Mouse (Mus musculus) mouse embryonic stem cell (cell line): ENCODE results near the gene Plekhm3.

Experiments
- in situ Hi-C, 2 experiments: fragments of 300-500 bp; cut with MboI; formaldehyde crosslinking; loops; 1 replicate in 1 of 2; 3 replicates in 1 of 2; pipeline ENCODE4 v1.14.3; 2019 to 2020; ENCODE audit warnings: low sequenced_read_pairs in 2 of 2, low pct_unique_long_range_greater_than_20kb in 1 of 2, mixed read lengths in 1 of 2; ENCODE audit not compliant: unreplicated experiment in 1 of 2

Gene Plekhm3

GRCm38 (mm10) chr1:64891332-64891731, 65.3 kb downstream of the Plekhm3 start:
- in situ Hi-C loops: no loop called here

GRCm38 (mm10) chr1:64887502-64888203, 69.0 kb downstream of the Plekhm3 start:
- in situ Hi-C loops: no loop called here

GRCm38 (mm10) chr1:64886718-64887117, 69.9 kb downstream of the Plekhm3 start:
- in situ Hi-C loops: no loop called here

- in situ Hi-C loops: no loop called here
Observed at GRCm38 (mm10) chr1:64885328-64885727, 71.3 kb downstream of the Plekhm3 start.

- in situ Hi-C loops: no loop called here
Observed at GRCm38 (mm10) chr1:64884007-64884406, 72.6 kb downstream of the Plekhm3 start.

GRCm38 (mm10) chr1:64880613-64881012, 76.0 kb downstream of the Plekhm3 start:
- in situ Hi-C loops: no loop called here

- in situ Hi-C loops: no loop called here
Observed at GRCm38 (mm10) chr1:64878795-64879240, 77.8 kb downstream of the Plekhm3 start.

- in situ Hi-C loops: no loop called here
Observed at GRCm38 (mm10) chr1:64876276-64876675, 80.3 kb downstream of the Plekhm3 start.

GRCm38 (mm10) chr1:64875712-64876111, 80.9 kb downstream of the Plekhm3 start:
- in situ Hi-C loops: no loop called here

- in situ Hi-C loops: no loop called here
Observed at GRCm38 (mm10) chr1:64875156-64875555, 81.5 kb downstream of the Plekhm3 start.

GRCm38 (mm10) chr1:64871956-64872355, 84.7 kb downstream of the Plekhm3 start:
- in situ Hi-C loops: no loop called here

GRCm38 (mm10) chr1:64867684-64868083, 88.9 kb downstream of the Plekhm3 start:
- in situ Hi-C loops: no loop called here

GRCm38 (mm10) chr1:64866140-64866539, 90.5 kb downstream of the Plekhm3 start:
- in situ Hi-C loops: no loop called here

- in situ Hi-C loops: no loop called here
Observed at GRCm38 (mm10) chr1:64860235-64860920, 96.2 kb downstream of the Plekhm3 start.

GRCm38 (mm10) chr1:64859826-64860225, 96.8 kb downstream of the Plekhm3 start:
- in situ Hi-C loops: no loop called here

- in situ Hi-C loops: no loop called here
Observed at GRCm38 (mm10) chr1:64854835-64855234, 101.8 kb downstream of the Plekhm3 start.

- in situ Hi-C loops: no loop called here
Observed at GRCm38 (mm10) chr1:64853738-64854730, 102.6 kb downstream of the Plekhm3 start.

GRCm38 (mm10) chr1:64853244-64853643, 103.4 kb downstream of the Plekhm3 start:
- in situ Hi-C loops: no loop called here

GRCm38 (mm10) chr1:64852272-64852671, 104.4 kb downstream of the Plekhm3 start:
- in situ Hi-C loops: no loop called here
